Mouse (Mus musculus) ES-Bruce4 (cell line): ENCODE measurements around the gene Fkbp2. TPM values are rescaled to one million over a fixed set of nuclear protein-coding genes. Genes with fewer than 3 reads are reported as not detected.
"Not testable (repeated sequence)": the region's sequence is repeated elsewhere in the genome, so short reads cannot be mapped to it uniquely, and the experiment has no call there.

Source experiments
- H3K27ac ChIP-seq: 2 replicates; pipeline ENCODE4 v1.5.1; 2012; ENCODE audit warnings: low read length, inconsistent platforms; ENCODE audit not compliant: insufficient read depth
- H3K27me3 ChIP-seq: 2 replicates; pipeline ENCODE4 v1.6.1; 2012; ENCODE audit warnings: mild to moderate bottlenecking, low read length, inconsistent platforms; ENCODE audit not compliant: control insufficient read depth, poor library complexity, insufficient read depth, severe bottlenecking
- H3K36me3 ChIP-seq: 2 replicates; pipeline ENCODE4 v1.6.1; 2012; ENCODE audit warnings: inconsistent platforms, mild to moderate bottlenecking, low read length, moderate library complexity; ENCODE audit not compliant: control insufficient read depth, poor library complexity, insufficient read depth, severe bottlenecking
- H3K4me1 ChIP-seq: one replicate; pipeline ENCODE4 v1.8.1; 2011; ENCODE audit warnings: low read length; ENCODE audit not compliant: control insufficient read depth, insufficient read depth
- H3K4me3 ChIP-seq: 2 replicates; pipeline ENCODE4 v1.5.1; 2011; ENCODE audit warnings: low read depth, mild to moderate bottlenecking, low read length
- H3K9ac ChIP-seq: 2 replicates; pipeline ENCODE4 v1.6.1; 2012; ENCODE audit warnings: low read depth, mild to moderate bottlenecking, inconsistent platforms; ENCODE audit not compliant: poor library complexity, severe bottlenecking
- H3K9me3 ChIP-seq: replicated peaks from 2 replicates; pipeline ENCODE4 v1.6.1; 2012; ENCODE audit warnings: mild to moderate bottlenecking, low read length, inconsistent platforms; ENCODE audit not compliant: control insufficient read depth, poor library complexity, insufficient read depth, severe bottlenecking
- CTCF ChIP-seq: IDR thresholded peaks from one replicate; pipeline ENCODE4 v1.8.1; 2011; ENCODE audit warnings: low read depth, low read length
- EP300 ChIP-seq: IDR thresholded peaks from 2 replicates; pipeline ENCODE4 v1.6.1; 2011; ENCODE audit warnings: low read depth, low read length; ENCODE audit not compliant: insufficient read depth
- POLR2A ChIP-seq: IDR thresholded peaks from one replicate; pipeline ENCODE4 v1.8.1; 2011; ENCODE audit warnings: low read length; ENCODE audit not compliant: insufficient read depth
- polyA plus RNA-seq: library from polyadenylated mRNA; stranded (reverse); fragments of >200 nt; gene quantifications from 2 replicates; pipeline ENCODE4 v1.2.4, GENCODE M21; 2011; ENCODE audit warnings: low read depth; ENCODE audit not compliant: missing spikeins, insufficient read depth, insufficient read length

Gene Fkbp2
- polyA plus RNA-seq, 1 experiment = 40.4 TPM

DNA sequence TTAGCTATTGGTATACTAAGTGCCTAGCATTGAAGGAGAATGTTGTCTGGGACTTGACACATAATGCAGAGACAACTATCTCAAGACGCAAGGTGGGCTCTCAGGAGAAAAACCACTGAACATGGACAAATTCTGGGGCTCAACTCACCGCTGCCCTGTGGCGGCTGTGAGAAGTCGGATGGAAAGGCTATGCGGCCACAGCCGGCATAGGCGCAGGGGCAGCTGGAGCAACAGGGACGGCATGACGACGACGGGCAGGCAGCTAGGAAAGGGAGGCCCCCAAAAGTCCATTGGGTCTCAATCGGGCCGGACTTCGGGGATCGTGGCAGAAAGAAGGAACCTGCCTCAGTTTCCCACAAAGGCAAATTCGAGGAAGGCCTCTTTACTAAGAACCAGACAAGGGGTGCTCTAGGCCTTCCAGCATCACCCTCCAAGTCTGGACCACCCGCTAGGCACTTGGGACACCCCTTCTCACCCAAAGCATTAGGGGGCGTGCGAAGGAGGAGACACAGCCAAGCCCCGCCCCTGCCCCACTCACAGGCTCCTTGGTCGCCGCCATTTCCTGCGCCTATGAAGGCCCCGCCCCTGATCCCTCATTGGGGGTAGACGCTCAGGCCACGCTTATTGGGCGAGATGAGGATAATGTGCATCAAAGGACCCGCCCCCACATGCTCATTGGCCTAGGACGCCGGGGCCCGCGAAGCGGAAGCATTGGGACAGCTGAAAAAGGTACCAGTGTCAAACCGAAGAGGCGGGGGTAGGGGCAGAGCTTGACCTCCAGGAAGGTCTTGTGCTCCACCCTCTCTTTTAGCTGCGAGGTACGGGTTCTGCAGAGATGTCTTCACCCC is 11.9 kb upstream of the Fkbp2 start, which contains the start of gene Dnajc4:
Dnajc4 (minus strand) TSS at position 562 of the 848 bp plus-strand sequence.
- peak within 1 kb of the TSS; percentile 75 for H3K27ac ChIP-seq
- H3K27me3 ChIP-seq = no peaks in the 10 kb centered on the region
- TF ChIP-seq EP300 = 0 out of 2 replicates have a peak, but pooled peaks have one; percentile 27
- no peak for TF ChIP-seq POLR2A
- H3K4me3 ChIP-seq = peak within 1 kb of the TSS; percentile 77
- no peaks in the 10 kb centered on the region for H3K4me1 ChIP-seq
- H3K36me3 ChIP-seq = no peaks in the 10 kb centered on the region
- peak within 1 kb of the TSS; percentile 74 for H3K9ac ChIP-seq
- no peaks in the 10 kb centered on the region for H3K9me3 ChIP-seq

DNA sequence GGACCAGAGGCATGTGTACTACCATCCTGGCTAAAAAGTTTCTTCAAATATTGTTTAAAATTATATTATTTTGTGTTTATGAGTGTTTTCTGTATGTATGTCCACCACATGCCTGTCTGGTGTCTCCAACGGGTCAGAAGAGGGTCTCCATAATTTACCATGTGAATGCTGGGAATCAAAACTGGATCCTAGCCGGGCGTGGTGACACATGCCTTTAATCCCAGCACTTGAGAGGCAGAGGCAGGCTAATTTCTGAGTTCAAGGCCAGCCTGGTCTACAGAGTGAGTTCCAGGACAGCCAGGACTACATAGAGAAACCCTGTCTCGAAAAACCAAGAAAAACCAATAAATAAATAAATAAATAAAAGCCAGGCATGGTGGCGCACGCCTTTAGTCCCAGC is 10.9 kb upstream of the Fkbp2 start:
- not testable (repeated sequence) for H3K4me1 ChIP-seq, H3K27me3 ChIP-seq, H3K27ac ChIP-seq, H3K36me3 ChIP-seq, H3K9ac ChIP-seq, H3K9me3 ChIP-seq, H3K4me3 ChIP-seq

DNA sequence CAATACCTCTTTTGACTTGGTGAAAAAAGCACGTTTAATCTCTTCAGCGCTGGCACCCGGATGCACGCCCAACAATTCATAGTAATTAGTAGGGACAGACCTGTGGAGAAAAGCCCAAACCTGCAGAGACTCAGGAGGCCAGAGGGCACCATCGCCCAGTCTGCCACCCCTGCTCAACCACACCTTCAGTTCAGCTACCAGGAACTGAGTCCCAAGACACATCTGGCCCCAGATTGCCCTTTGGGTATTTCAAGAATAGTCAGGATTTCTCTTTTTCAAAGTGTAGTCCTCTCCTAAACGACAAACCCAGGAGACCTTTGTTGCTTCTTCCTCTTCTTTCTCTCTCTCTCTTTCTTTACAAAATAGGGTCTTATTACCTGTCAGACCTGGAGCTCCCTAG is 10.4 kb upstream of the Fkbp2 start:
- no peak overlapping the region for H3K9ac ChIP-seq
- H3K9me3 ChIP-seq = no peaks in the 10 kb centered on the region
- H3K4me1 ChIP-seq = no peaks in the 10 kb centered on the region
- no peak overlapping the region for H3K4me3 ChIP-seq
- no peak for TF ChIP-seq EP300
- no peaks in the 10 kb centered on the region for H3K27me3 ChIP-seq
- no peak overlapping the region for H3K27ac ChIP-seq
- H3K36me3 ChIP-seq = no peaks in the 10 kb centered on the region

DNA sequence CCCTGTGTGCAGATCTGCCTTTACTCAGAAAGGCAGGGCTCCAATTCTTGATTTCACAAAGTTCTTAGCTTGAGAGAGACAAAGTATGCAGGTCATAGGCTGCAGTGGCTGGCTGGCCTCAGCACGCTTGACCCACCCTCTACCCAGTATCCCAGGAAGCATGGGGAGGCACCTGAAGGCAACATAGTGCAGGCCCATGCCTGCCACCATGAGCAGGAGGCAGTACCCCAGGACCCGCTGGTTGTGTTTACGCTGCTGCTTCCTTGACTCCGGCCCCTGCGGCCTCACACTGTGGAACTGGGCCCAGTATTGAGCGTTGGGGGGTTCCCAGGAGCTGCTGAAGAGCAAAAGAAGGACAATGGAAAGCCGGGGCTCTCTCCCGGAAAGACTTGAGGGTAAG is 8.9 kb upstream of the Fkbp2 start:
- Histone ChIP-seq H3K4me1 (no peaks in the 10 kb centered on the region), H3K27ac (no peak overlapping the region), H3K9me3 (no peaks in the 10 kb centered on the region), H3K4me3 (no peak overlapping the region), H3K36me3 (0 out of 2 replicates have a peak, but pooled peaks cover 3% of the 10 kb centered on the region), H3K27me3 (no peaks in the 10 kb centered on the region), H3K9ac (no peak overlapping the region)
- TF ChIP-seq POLR2A (no peak), CTCF (no peak), EP300 (no peak)

DNA sequence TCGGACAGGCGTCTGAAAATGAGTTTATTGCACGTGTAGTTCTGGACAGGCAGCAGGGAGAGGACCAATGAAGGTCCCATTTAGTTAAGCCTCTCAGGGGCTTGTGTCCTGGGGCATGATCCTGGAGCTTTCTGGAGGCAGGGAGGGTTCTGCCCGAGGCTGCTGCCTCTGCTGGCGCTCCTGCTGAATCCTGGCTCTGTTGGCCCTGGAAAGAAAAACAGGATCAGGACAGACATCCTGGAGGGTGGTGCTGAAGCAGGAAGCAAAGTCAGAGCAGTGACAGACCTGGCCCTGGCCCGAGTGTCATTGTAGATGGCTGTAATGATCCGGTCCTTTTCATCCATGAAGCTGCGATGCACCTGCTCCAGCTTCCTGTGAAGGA is 7.6 kb upstream of the Fkbp2 start:
- peak overlapping the region; percentile 91 for H3K9ac ChIP-seq
- H3K36me3 ChIP-seq = 0 out of 2 replicates have a peak, but pooled peaks cover 3% of the 10 kb centered on the region
- TF ChIP-seq POLR2A (no peak), EP300 (no peak), CTCF (no peak)
- H3K27me3 ChIP-seq = no peaks in the 10 kb centered on the region
- H3K4me1 ChIP-seq = no peaks in the 10 kb centered on the region
- no peak overlapping the region for H3K27ac ChIP-seq
- H3K4me3 ChIP-seq = peak overlapping the region; percentile 74
- H3K9me3 ChIP-seq = no peaks in the 10 kb centered on the region

DNA sequence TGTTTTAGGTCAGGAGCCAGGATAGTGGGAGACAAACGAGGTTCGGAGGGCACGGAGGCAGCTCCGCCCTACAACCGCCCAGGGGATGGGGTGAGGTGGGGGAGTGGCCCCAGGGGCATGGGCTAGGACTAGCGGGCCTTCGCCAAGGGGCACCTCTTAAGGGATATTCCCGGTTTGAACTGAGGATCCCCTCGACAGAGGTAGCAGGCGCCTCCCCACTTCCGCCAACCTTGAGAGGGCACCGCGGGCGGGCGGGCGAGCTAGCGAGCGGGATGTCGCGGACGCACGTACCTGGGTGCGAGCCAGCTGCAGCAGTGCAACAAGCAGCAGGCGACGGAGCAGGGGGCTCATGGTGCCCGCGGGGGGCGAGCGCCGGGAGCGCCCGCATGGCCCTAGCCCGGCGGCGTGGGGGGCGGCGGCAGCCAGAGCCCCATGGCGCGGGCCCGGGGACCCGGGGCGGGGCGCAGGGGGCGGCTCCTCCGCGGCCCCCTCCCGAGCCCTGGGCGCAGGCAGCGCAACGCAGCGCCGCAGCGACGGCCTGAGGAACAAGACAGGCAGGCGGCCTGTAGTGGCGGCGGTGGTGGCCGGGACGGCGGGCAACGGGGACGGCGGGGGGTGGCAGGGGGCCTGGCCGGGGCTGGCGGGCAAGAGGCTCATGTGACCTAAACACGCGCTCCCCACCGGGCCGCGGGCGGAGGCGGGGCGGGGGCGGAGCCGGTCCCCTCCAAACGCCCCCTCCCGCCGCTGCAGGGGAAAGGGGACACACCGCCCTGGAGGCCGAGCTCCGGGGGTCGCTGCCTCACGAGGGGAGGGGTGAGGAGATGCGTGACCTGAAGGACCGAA is 7.0 kb upstream of the Fkbp2 start, which contains the start of gene Vegfb:
Vegfb (minus strand) TSS at position 591 of the 843 bp plus-strand sequence.
- Histone ChIP-seq H3K9me3 (no peaks in the 10 kb centered on the region), H3K4me3 (peak within 1 kb of the TSS; percentile 74), H3K9ac (peak within 1 kb of the TSS; percentile 91), H3K36me3 (peaks cover 9% of the 10 kb centered on the region; the same call in 1 of the 2 replicates), H3K27ac (no peak within 1 kb of the TSS), H3K27me3 (no peaks in the 10 kb centered on the region), H3K4me1 (no peaks in the 10 kb centered on the region)
- TF ChIP-seq CTCF (no peak), EP300 (no peak), POLR2A (no peak)
